Mouse (Mus musculus): ENCODE measurements at regions not wholly inside any gene's neighbourhood (a gene's known extent, or its start where the extent isn't known, plus 50 kb on each side); places are given as distances from the start of the nearest gene placed in this dataset.

- H3K36me3 ChIP-seq (ENCODE audit: control insufficient read depth, insufficient read depth, low read length): no peaks in the 10 kb centered on the region
- H3K27me3 ChIP-seq (ENCODE audit: control insufficient read depth, insufficient read depth, low read length): no peaks in the 10 kb centered on the region
- no peak overlapping the region for H3K4me2 ChIP-seq
- H3K9me3 ChIP-seq (replicated peaks; ENCODE audit: control insufficient read depth, low read length): no peaks in the 10 kb centered on the region
- H3K9ac ChIP-seq (ENCODE audit: low read depth, low read length): no peak overlapping the region
- WGBS (ENCODE audit: insufficient replicate concordance): 68% methylated on average over 2 of the region's 2 CpGs
- H3K4me3 ChIP-seq (ENCODE audit: low read depth, low read length): no peak overlapping the region
- no peak overlapping the region for H3K27ac ChIP-seq (ENCODE audit: low read depth, low read length)
- H3K4me1 ChIP-seq (ENCODE audit: control insufficient read depth, insufficient read depth, low read length): peaks cover 2% of the 10 kb centered on the region; the same call in 1 of the 2 replicates
- ATAC-seq (replicated peaks; ENCODE audit: insufficient number of reproducible peaks, low FRiP score, low TSS enrichment): no peak
Observed at GRCm38 (mm10) chr1:7778657-7779056, 2971.0 kb downstream of the Gm37988 start.

- H3K4me2 ChIP-seq: no peak overlapping the region
- no peak for ATAC-seq (replicated peaks; ENCODE audit: insufficient number of reproducible peaks, low FRiP score, low TSS enrichment)
- no peaks in the 10 kb centered on the region for H3K4me1 ChIP-seq (ENCODE audit: control insufficient read depth, insufficient read depth, low read length)
- H3K36me3 ChIP-seq (ENCODE audit: control insufficient read depth, insufficient read depth, low read length): no peaks in the 10 kb centered on the region
- WGBS (ENCODE audit: insufficient replicate concordance): 79% methylated on average over 2 of the region's 2 CpGs
- H3K4me3 ChIP-seq (ENCODE audit: low read depth, low read length): no peak overlapping the region
- no peak overlapping the region for H3K27ac ChIP-seq (ENCODE audit: low read depth, low read length)
- no peaks in the 10 kb centered on the region for H3K9me3 ChIP-seq (replicated peaks; ENCODE audit: control insufficient read depth, low read length)
- no peaks in the 10 kb centered on the region for H3K27me3 ChIP-seq (ENCODE audit: control insufficient read depth, insufficient read depth, low read length)
- no peak overlapping the region for H3K9ac ChIP-seq (ENCODE audit: low read depth, low read length)
Observed at GRCm38 (mm10) chr1:7823969-7824368, 3016.3 kb downstream of the Gm37988 start.

All from heart, embryonic 11.5 days (tissue).